Mouse (Mus musculus) myocyte (in vitro differentiated cells): ENCODE measurements at regions not wholly inside any gene's neighbourhood (a gene's known extent, or its start where the extent isn't known, plus 50 kb on each side); places are given as distances from the start of the nearest gene placed in this dataset.

ENCODE experiments used
- POLR2A ChIP-seq: IDR thresholded peaks from one replicate; pipeline ENCODE4 v1.6.1; 2011; ENCODE audit warnings: low read depth, mild to moderate bottlenecking, control low read depth, moderate library complexity; ENCODE audit not compliant: insufficient read length
- POLR2AphosphoS2 ChIP-seq: IDR thresholded peaks from one replicate; pipeline ENCODE4 v1.6.1; 2011; ENCODE audit warnings: low read depth, control low read depth; ENCODE audit not compliant: insufficient read length
- USF1 ChIP-seq: IDR thresholded peaks from one replicate; pipeline ENCODE4 v1.6.1; 2011; ENCODE audit warnings: low read depth, mild to moderate bottlenecking, control low read depth, moderate library complexity

DNA sequence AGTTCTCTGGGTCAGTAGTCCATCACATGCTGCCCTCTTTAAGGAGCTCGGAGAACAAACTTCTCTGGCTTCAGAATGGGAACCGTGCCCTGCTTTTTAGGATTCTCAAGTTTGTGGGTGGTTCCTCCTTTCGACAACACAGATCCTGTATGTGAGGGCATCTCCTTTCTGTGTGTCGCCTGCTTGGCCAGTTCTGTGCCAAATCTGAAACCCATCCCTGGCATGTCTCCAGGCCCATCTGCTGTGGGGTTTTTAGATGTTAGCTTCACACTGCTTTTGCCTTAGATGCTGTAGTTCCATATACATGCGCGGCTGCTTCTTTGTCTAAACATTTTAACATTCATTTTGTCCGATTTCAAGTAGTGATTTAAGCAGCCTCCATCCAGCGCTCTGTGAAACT, 93.0 kb upstream of the Vldlr start:
- no peak for TF ChIP-seq POLR2A
- TF ChIP-seq POLR2AphosphoS2: no peak
- TF ChIP-seq USF1: no peak
